Mouse (Mus musculus): ENCODE measurements at regions not wholly inside any gene's neighbourhood (a gene's known extent, or its start where the extent isn't known, plus 50 kb on each side); places are given as distances from the start of the nearest gene placed in this dataset.

DNA sequence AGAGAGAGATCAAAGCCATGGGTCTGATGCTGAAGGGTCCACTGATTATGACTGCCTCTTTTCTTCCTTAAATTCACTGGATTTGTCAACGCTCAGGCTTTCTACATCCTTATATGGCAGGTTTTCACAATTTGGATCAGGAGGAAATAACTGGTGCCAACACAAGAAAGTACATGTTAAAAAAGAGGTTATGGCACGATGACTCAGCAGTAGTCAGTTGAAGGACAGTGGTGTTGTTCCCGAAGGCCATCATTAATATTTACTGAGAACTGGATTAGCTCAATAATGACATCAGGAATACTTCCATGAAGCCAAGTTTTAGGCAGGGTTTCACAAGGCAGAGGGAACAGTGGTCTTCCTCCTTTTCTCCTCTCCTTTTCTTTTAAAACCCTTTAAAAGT lies 179.6 kb downstream of the Car2 start:
- Histone ChIP-seq H3K9ac (replicated peaks; ENCODE audit: low read length) (no peak overlapping the region), H3K4me1 (ENCODE audit: insufficient read depth, low read length) (no peaks in the 10 kb centered on the region), H3K27me3 (ENCODE audit: insufficient read depth, low read length) (no peaks in the 10 kb centered on the region), H3K9me3 (ENCODE audit: low read length) (no peaks in the 10 kb centered on the region), H3K4me2 (ENCODE audit: low read depth, low read length) (no peak overlapping the region), H3K27ac (no peak overlapping the region), H3K36me3 (ENCODE audit: insufficient read depth, low read length) (no peaks in the 10 kb centered on the region), H3K4me3 (ENCODE audit: low read length) (no peak overlapping the region)
- 93% methylated on average over 3 of the region's 3 CpGs for WGBS
- DNase-seq (ENCODE audit: low spot score) (no peak), ATAC-seq (no peak)
- no peak for TF ChIP-seq CTCF (IDR thresholded peaks at IDR 0.05; ENCODE audit: low read depth)

DNA sequence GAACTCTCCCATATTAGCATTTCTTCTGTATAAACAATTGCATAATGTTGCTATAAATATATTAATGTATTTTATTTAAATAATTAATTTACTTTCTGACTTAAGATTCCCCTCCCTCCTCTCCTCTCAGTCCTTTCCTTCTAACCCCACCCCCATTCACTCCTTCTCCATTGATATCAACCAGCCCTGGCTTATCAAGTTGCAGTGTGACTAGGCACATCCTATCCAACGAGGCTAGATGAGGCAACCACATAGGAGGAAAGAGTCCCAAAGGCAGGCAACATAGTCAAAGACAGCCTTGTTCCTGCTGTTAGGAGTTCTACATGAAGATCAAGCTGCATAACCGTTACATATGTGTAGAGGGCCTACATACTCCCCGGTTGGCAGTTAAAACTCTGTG lies 182.2 kb downstream of the Car2 start:
- WGBS: 86% methylated on average over 3 of the region's 3 CpGs
- ATAC-seq (no peak), DNase-seq (ENCODE audit: low spot score) (no peak)
- Histone ChIP-seq H3K4me2 (ENCODE audit: low read depth, low read length) (no peak overlapping the region), H3K9me3 (ENCODE audit: low read length) (no peaks in the 10 kb centered on the region), H3K4me1 (ENCODE audit: insufficient read depth, low read length) (no peaks in the 10 kb centered on the region), H3K9ac (replicated peaks; ENCODE audit: low read length) (no peak overlapping the region), H3K27ac (no peak overlapping the region), H3K27me3 (ENCODE audit: insufficient read depth, low read length) (no peaks in the 10 kb centered on the region), H3K4me3 (ENCODE audit: low read length) (no peak overlapping the region), H3K36me3 (ENCODE audit: insufficient read depth, low read length) (no peaks in the 10 kb centered on the region)
- no peak for TF ChIP-seq CTCF (IDR thresholded peaks at IDR 0.05; ENCODE audit: low read depth)

DNA sequence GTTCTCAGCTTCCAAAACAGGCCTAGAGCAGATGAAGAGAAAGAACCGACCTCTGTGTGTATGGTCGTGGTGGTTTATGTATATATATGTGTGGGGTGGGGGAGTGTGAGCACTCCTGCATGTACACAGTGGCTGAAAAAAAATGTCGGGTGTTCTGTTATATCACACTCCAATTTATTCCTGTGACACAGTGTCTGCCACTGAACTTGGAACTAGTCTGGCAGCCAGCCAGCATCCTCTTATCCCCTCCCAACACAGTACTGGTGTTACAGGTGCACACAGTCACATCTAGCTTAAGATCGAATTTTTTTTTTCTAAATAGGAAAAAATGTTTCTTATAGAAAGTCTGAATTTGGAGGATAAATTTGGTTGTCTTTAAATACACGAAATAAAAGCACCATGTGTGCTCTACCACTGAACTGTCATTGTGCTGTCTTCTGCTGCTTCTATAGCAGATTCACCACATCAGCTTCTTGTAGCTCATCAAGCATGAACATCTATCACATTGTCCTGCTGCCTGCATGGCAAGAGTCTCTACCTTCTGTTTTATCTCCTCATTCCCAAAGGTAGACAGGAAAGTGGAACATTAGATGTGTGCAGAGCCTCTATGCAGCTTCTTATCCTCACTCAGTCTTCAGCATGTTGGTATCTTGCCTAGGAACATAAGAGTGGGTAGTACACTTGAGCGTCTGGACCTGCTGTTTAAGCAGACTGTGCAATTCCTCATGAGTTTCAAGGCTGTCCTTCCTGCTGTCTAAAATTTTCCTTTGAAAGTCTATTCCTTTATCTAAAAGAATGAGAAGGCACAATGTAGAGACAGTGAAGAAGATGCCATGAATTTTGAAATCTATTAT lies 185.2 kb downstream of the Car2 start:
- ATAC-seq (no peak), DNase-seq (ENCODE audit: low spot score) (no peak)
- no peaks in the 10 kb centered on the region for H3K9me3 ChIP-seq (ENCODE audit: low read length)
- WGBS: 74% methylated on average over 6 of the region's 6 CpGs
- H3K4me2 ChIP-seq (ENCODE audit: low read depth, low read length): no peak overlapping the region
- no peak overlapping the region for H3K4me3 ChIP-seq (ENCODE audit: low read length)
- no peaks in the 10 kb centered on the region for H3K27me3 ChIP-seq (ENCODE audit: insufficient read depth, low read length)
- H3K4me1 ChIP-seq (ENCODE audit: insufficient read depth, low read length): no peaks in the 10 kb centered on the region
- no peaks in the 10 kb centered on the region for H3K36me3 ChIP-seq (ENCODE audit: insufficient read depth, low read length)
- no peak overlapping the region for H3K9ac ChIP-seq (replicated peaks; ENCODE audit: low read length)
- TF ChIP-seq CTCF (IDR thresholded peaks at IDR 0.05; ENCODE audit: low read depth): no peak
- H3K27ac ChIP-seq: no peak overlapping the region

DNA sequence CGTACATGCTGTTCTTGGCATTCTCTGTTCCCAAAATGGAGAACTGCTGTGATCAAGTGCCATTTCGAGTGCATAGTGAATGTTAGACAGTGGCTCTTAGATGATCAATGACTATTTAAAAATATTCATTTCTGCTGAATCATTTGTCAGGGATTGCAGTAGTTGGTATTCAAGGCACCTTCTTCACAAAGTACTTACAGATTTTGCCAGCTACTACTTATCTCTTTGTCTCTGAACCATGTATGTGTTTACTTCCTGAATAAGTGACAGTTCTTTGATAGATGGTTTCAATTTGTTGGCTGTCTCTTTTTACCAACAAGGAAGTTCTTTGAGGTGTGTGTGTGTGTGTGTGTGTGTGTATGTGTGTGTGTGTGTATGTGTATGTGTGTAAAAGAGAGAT lies 187.3 kb downstream of the Car2 start:
- H3K4me2 ChIP-seq (ENCODE audit: low read depth, low read length): no peak overlapping the region
- no peak overlapping the region for H3K4me3 ChIP-seq (ENCODE audit: low read length)
- H3K4me1 ChIP-seq (ENCODE audit: insufficient read depth, low read length): no peaks in the 10 kb centered on the region
- 77% methylated on average over 2 of the region's 2 CpGs for WGBS
- TF ChIP-seq CTCF (IDR thresholded peaks at IDR 0.05; ENCODE audit: low read depth): no peak
- H3K36me3 ChIP-seq (ENCODE audit: insufficient read depth, low read length): no peaks in the 10 kb centered on the region
- DNase-seq (ENCODE audit: low spot score): no peak
- no peak for ATAC-seq
- H3K9ac ChIP-seq (replicated peaks; ENCODE audit: low read length): no peak overlapping the region
- no peak overlapping the region for H3K27ac ChIP-seq
- H3K27me3 ChIP-seq (ENCODE audit: insufficient read depth, low read length): no peaks in the 10 kb centered on the region
- H3K9me3 ChIP-seq (ENCODE audit: low read length): no peaks in the 10 kb centered on the region

DNA sequence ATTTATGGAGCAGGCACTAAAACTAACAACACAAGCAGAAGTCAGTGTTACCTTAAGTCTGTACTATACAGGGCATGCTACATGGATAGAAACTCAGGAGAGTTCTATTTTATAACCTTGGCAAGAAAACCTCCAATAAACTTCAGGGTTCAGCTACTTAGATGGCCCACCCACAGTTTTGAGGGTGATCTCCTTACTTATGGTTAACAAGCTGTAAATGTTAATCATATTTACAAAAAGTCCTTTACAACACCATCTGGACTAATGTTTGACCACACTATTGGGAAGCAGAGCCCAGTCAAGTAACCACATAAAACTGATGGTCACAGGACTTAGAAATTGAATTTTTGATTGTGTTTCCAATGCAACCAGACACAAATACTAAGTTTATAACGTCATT lies 187.8 kb downstream of the Car2 start:
- Histone ChIP-seq H3K27ac (no peak overlapping the region), H3K9me3 (ENCODE audit: low read length) (no peaks in the 10 kb centered on the region), H3K9ac (replicated peaks; ENCODE audit: low read length) (no peak overlapping the region), H3K36me3 (ENCODE audit: insufficient read depth, low read length) (no peaks in the 10 kb centered on the region), H3K4me1 (ENCODE audit: insufficient read depth, low read length) (no peaks in the 10 kb centered on the region), H3K4me2 (ENCODE audit: low read depth, low read length) (no peak overlapping the region), H3K27me3 (ENCODE audit: insufficient read depth, low read length) (no peaks in the 10 kb centered on the region), H3K4me3 (ENCODE audit: low read length) (no peak overlapping the region)
- 69% methylated on average over 1 of the region's 1 CpGs for WGBS
- no peak for DNase-seq (ENCODE audit: low spot score)
- no peak for TF ChIP-seq CTCF (IDR thresholded peaks at IDR 0.05; ENCODE audit: low read depth)
- no peak for ATAC-seq

DNA sequence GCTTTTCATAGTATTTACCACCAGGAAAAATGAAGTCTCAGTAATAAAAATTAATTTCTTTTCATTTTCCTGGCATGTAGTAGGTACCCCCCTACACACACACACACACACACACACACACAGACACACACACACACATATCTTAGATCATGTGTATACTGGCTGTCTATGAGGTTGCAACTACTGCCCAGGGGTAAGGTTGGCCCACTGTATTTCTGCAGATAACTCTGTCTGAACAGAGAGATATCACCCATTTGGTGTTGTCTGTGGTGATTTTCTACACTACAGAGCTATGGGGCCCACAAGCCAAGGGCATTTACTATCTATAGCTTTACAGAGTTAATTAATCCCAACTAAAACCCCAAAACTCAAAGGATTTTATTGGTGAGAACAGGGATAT lies 188.9 kb downstream of the Car2 start:
- H3K9me3 ChIP-seq (ENCODE audit: low read length): no peaks in the 10 kb centered on the region
- H3K4me1 ChIP-seq (ENCODE audit: insufficient read depth, low read length): no peaks in the 10 kb centered on the region
- ATAC-seq: no peak
- H3K4me2 ChIP-seq (ENCODE audit: low read depth, low read length): no peak overlapping the region
- no peak for TF ChIP-seq CTCF (IDR thresholded peaks at IDR 0.05; ENCODE audit: low read depth)
- no peaks in the 10 kb centered on the region for H3K27me3 ChIP-seq (ENCODE audit: insufficient read depth, low read length)
- no peak overlapping the region for H3K4me3 ChIP-seq (ENCODE audit: low read length)
- H3K36me3 ChIP-seq (ENCODE audit: insufficient read depth, low read length): no peaks in the 10 kb centered on the region
- no peak for DNase-seq (ENCODE audit: low spot score)
- H3K27ac ChIP-seq: no peak overlapping the region
- no peak overlapping the region for H3K9ac ChIP-seq (replicated peaks; ENCODE audit: low read length)

DNA sequence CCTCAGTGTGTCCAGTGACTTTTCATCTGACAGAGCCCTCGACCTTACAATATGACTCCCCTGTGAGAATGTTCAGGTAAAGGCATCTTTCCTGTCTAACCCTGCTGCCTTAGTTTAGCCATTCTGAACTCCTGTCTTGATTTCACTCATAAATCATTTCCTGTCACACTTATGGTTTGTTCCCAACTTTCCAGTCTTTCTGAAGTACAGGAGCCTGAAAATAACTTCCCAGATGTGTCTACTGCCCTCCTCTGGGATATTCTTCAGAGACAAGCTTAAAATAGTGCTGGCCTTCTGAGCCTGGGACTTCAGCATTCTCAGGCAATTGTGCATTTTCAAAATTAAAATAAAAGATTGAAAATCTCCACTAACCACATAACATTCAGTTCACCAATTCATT lies 204.1 kb downstream of the Car2 start:
- Histone ChIP-seq H3K4me3 (ENCODE audit: low read length) (no peak overlapping the region), H3K4me2 (ENCODE audit: low read depth, low read length) (no peak overlapping the region), H3K27me3 (ENCODE audit: insufficient read depth, low read length) (no peaks in the 10 kb centered on the region), H3K36me3 (ENCODE audit: insufficient read depth, low read length) (no peaks in the 10 kb centered on the region), H3K27ac (no peak overlapping the region), H3K9me3 (ENCODE audit: low read length) (no peaks in the 10 kb centered on the region), H3K4me1 (ENCODE audit: insufficient read depth, low read length) (no peaks in the 10 kb centered on the region), H3K9ac (replicated peaks; ENCODE audit: low read length) (no peak overlapping the region)
- TF ChIP-seq CTCF (IDR thresholded peaks at IDR 0.05; ENCODE audit: low read depth): peak; percentile 31
- WGBS: 77% methylated on average over 1 of the region's 1 CpGs
- DNase-seq (ENCODE audit: low spot score): no peak
- ATAC-seq: no peak
